Mouse (Mus musculus) gastrocnemius, postnatal 4 days (tissue): Measurements from ENCODE around the gene Sytl1. TPM values are rescaled to one million over a fixed set of nuclear protein-coding genes. Genes with fewer than 3 reads are reported as not detected.

ENCODE experiments used
- DNase-seq, 2 experiments: peaks; one replicate each; pipeline ENCODE4 v3.0.0; 2021 to 2022; ENCODE audit warnings: low spot score in 2 of 2, mixed read lengths in 2 of 2
- total RNA-seq, 2 experiments: library from RNA; stranded (reverse); gene quantifications; 2 replicates each; pipeline ENCODE4 v1.2.3; 2021

Sytl1 gene
- total RNA-seq, 2 experiments from 2014 or later = 1.0 TPM

- peak; percentile 81 to 84 for DNase-seq
Observed at GRCm38 (mm10) chr4:133250609-133251008, 12.3 kb downstream of the Sytl1 start.

GRCm38 (mm10) chr4:133247806-133248449, 15.0 kb downstream of the Sytl1 start:
- DNase-seq = no peak

- DNase-seq = no peak
Observed at GRCm38 (mm10) chr4:133247072-133247471, 15.8 kb downstream of the Sytl1 start.

- no peak for DNase-seq
Observed at GRCm38 (mm10) chr4:133244289-133244688, 18.6 kb downstream of the Sytl1 start.

- no peak for DNase-seq
Observed at GRCm38 (mm10) chr4:133243538-133243937, 19.4 kb downstream of the Sytl1 start.

- no peak for DNase-seq
Observed at GRCm38 (mm10) chr4:133242710-133243109, 20.2 kb downstream of the Sytl1 start.

GRCm38 (mm10) chr4:133241910-133242309, 21.0 kb downstream of the Sytl1 start:
- DNase-seq = no peak

GRCm38 (mm10) chr4:133240934-133241908, 21.7 kb downstream of the Sytl1 start:
- peak; percentile 80 to 89 for DNase-seq

GRCm38 (mm10) chr4:133240490-133240921, 22.4 kb downstream of the Sytl1 start, which contains the start of gene Map3k6:
Gene Map3k6, plus strand, starts transcription at chr4:133240818.
- DNase-seq = peak in 1 of 2 experiments; percentile 44

- no peak for DNase-seq
Observed at GRCm38 (mm10) chr4:133237911-133238310, 25.0 kb downstream of the Sytl1 start.

GRCm38 (mm10) chr4:133235415-133235814, 27.5 kb downstream of the Sytl1 start:
- no peak for DNase-seq

- DNase-seq = no peak
Observed at GRCm38 (mm10) chr4:133234771-133235170, 28.1 kb downstream of the Sytl1 start.

GRCm38 (mm10) chr4:133233285-133233976, 29.5 kb downstream of the Sytl1 start:
- DNase-seq = no peak

- DNase-seq = no peak
Observed at GRCm38 (mm10) chr4:133229582-133229981, 33.3 kb downstream of the Sytl1 start.

GRCm38 (mm10) chr4:133227636-133228035, 35.3 kb downstream of the Sytl1 start:
- DNase-seq = no peak

GRCm38 (mm10) chr4:133226073-133226472, 36.8 kb downstream of the Sytl1 start:
- DNase-seq = no peak

GRCm38 (mm10) chr4:133223875-133224274, 39.0 kb downstream of the Sytl1 start:
- peak in 1 of 2 experiments; percentile 7 for DNase-seq

GRCm38 (mm10) chr4:133221701-133222100, 41.2 kb downstream of the Sytl1 start:
- DNase-seq = no peak

GRCm38 (mm10) chr4:133220656-133221055, 42.3 kb downstream of the Sytl1 start:
- peak in 1 of 2 experiments; percentile 7 for DNase-seq

- DNase-seq = no peak
Observed at GRCm38 (mm10) chr4:133218745-133219144, 44.2 kb downstream of the Sytl1 start.

- peak in 1 of 2 experiments; percentile 65 for DNase-seq
Observed at GRCm38 (mm10) chr4:133217641-133218040, 45.3 kb downstream of the Sytl1 start.
